Mouse (Mus musculus) megakaryocyte, embryonic 14.5 days (primary cell): Measurements from ENCODE around the gene Iqcf5.

Experiments used
- FLI1 ChIP-seq: IDR thresholded peaks from 2 replicates; pipeline ENCODE4 v1.6.1; 2012; ENCODE audit warnings: low read length, inconsistent platforms, mixed read lengths
- GATA1 ChIP-seq: IDR thresholded peaks from 3 replicates; pipeline ENCODE4 v1.6.1; 2012; ENCODE audit warnings: mixed read lengths, low read length, inconsistent platforms, borderline replicate concordance

GRCm38 (mm10) chr9:106473753-106474105 lies 40.6 kb upstream of the Iqcf5 start:
- TF ChIP-seq GATA1: no peak
- no peak for TF ChIP-seq FLI1
